Mouse (Mus musculus): Measurements from ENCODE around the gene Col2a1.

The Col2a1 gene

DNA sequence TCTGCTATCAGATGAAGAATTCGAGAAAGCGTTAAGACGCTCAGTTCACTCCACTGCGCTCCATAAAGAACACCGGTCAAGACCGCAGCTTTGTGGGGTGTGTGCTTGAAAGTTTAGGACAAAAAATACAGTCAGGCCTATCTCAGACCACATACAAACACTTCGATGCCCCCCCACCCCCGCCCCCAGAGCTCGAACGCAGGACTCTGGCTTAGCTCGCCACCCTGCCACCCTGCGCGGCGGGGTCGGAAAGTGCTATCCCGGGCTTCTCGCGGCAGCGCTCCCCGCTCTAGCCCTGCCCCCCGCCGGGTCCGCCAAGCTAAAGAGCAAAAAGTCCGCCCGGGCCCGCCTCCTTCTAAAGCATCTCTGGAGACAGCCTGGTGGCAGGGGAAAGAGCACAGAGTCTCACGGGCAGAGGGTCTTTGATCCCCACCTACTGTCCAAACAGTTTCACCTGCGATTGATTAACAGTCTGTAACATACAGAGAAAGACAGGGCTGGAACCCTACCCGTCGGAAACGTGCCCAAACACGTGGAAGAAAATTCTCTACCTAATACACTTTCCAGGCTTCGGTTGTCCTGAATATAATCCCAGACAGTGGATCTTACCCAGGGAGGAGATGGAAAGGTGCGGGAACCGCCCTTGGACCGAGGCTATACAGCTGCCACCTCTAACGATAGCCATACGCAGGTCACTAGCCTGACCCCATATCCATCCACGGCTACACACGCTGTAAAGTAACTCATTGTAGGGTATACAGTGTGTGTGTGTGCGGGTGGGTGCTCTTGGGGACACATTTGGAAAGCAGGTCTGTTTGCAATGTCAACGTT lies 1.3 kb downstream of the Col2a1 start:
- no peak for DNase-seq (ENCODE audit: low spot score in 2 of 2)

DNA sequence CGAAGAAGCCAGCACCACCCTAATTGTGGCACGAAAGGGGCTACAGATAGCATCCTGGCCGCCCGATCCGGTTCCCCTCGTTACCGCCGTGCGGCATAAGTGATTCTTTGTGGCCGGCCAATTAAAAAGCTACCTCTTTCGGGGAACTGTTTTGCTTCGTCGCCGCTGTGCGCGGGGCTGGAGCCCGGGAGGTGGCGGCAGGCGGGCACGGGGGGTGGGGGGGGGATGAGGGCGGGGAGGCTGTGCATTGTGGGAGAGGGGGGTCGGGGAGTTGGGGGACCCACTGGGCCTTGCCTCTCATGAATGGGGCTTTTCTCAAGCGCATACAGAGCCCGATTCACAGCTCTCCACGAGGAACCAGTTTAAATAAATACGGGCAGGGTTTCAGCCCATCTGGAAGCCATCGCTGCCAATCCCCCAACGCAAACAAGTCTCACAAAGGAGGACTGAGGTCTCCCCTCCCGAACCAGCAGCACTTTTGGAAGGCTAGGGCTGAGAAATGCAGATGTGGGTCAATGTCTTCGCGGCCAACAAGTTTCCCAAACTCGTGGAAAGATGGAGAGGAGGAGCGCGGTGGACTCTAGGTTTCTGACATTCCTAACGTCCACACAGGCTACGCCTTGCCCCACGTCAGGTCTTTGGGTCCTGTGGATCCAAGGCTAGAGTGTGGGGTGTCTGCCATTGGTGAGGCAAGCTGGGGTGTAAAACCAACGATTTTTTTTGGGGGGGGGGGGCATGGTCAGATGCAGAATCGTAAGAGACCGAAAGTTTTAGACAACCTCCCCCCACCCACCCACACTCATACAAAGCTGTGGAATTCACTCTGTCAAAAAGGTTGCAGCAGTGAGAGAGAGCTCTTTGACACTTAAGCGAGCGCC lies 2.1 kb downstream of the Col2a1 start:
- peak in 1 of 2 experiments; percentile 12 for DNase-seq (ENCODE audit: low spot score in 2 of 2)

DNA sequence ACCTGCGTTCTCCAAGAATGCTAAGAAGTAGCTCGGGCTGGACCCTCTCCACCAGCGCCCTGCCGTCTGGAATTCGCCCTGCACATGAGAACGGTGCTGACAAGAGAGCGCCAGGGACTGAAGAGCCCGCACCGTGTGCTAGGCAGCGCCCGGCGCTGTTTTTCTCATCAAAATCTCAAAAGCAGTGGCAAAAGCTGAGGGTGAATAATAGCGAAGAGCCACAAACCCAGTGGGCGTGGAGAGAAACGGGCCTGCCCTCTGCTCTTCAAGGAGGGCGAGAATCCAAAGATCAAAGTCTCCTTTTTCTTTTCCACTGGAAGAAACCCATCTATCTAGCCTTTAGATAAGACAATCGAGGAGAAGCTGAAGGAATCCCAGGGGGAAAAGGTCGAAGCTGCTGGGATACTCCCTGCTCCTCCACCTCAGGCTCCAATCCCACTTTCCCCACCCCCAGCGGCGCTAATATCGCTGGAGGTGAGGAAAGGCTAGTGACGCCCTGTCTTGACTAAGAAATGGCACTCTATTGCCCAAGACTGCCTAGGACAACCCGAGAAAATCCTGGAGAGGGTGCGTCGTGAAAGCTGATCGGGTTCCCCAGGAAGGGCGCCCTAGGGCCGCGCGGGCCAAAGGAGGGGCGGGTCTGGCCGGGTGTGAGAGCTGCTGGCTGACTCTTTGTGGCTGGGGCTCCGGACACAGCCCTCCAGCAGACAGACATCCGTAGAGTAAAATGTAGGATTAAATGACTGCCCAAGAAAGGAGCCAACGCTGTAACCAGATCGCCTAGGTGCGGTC lies 3.0 kb downstream of the Col2a1 start:
- no peak for DNase-seq (ENCODE audit: low spot score in 2 of 2)

DNA sequence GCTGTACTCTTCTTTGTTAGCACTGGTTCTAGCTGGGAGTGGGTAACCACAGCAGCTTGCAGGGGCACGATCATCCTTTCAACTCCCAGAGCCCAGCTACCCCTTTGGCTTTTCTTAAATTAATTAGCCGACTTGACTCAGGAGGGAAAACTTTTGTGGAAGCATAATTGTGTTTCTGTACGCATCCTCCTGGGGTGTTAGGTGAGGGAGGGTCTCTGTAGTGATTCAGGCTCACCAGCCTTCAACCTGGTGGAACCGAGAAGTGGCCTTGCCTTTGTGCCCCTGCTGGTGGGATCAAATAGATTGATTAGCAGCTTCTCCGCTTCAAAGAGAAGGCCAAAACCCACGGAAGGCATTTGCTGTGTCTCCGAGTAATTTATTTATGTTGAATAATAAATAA lies 4.5 kb downstream of the Col2a1 start:
- DNase-seq (ENCODE audit: low spot score in 2 of 2): no peak

DNA sequence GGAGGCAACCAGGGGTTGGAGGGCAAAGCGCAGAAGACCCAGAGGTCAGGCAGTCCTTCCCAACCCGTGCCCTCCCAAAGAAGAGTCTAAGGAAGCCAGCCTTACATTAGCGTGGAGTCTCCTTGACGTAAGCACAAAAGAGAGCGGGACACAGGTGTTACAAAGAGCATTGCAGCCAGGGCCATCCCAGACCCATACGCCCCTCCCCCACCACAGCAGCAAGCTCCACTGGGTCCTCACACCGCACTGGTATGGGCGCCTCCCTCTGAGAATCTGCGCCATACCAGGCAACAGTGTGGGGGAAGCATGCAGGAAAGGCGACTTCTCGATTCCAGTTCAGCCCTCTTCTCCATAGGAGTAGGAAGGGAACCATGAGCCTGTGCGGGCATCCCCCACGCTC lies 4.9 kb downstream of the Col2a1 start:
- DNase-seq (ENCODE audit: low spot score in 2 of 2): no peak

DNA sequence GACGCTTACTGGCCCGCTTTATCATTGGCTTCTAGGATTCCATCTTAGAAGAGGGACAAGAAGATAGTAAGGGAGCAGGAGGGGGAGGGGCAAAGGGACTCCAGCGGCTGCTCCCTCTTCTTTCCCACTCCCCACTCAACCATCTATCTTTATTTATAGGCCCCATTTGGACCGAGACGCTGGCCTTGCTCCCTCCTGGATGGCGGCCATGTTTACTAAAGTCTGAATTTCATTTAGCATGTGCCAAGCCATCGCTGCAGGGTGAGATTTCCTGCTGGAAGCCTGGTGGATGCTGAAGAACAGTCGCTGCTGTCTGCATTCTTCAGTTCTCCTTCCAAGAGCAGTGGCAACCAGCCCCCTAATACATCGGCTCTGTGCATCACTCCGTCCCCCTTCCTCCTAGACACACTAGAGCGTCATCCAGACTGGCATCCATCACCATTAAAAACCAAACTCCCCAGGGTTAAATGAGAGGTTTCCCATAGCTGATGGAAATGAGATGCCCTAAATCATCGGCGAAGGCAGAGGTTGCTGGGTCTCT lies 7.7 kb downstream of the Col2a1 start:
- peak in 1 of 2 experiments; percentile 40 for DNase-seq (ENCODE audit: low spot score in 2 of 2)

DNA sequence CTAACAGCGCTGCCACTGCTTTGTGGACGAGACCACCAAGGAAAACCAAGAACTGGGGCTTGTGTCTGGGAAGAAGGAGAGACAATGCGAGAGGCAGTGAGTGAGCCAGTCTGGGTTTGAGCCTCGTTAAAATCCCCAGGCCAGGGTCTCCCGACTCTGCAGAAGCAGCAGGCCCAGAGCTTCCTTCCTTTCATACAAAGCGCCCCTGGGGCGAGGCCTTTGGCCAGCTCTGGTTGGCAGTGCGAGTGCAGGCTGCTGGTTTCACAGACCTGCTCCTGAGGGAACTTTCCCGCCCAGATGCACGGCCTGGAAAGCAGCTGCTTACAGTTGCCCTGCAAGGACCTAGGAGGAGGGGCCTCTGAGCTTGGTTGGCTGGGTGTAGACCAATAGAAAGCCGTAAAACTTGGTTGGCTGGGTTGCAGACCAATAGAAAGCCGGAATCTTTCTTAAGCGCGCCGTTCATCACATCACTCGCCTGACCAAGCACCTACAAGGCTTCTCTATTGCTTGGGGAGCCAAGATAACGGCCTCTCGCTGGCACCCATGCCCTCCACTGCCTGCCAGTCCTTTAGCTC lies 11.7 kb downstream of the Col2a1 start:
- peak; percentile 63 to 82 for DNase-seq (ENCODE audit: low spot score in 2 of 2)

DNA sequence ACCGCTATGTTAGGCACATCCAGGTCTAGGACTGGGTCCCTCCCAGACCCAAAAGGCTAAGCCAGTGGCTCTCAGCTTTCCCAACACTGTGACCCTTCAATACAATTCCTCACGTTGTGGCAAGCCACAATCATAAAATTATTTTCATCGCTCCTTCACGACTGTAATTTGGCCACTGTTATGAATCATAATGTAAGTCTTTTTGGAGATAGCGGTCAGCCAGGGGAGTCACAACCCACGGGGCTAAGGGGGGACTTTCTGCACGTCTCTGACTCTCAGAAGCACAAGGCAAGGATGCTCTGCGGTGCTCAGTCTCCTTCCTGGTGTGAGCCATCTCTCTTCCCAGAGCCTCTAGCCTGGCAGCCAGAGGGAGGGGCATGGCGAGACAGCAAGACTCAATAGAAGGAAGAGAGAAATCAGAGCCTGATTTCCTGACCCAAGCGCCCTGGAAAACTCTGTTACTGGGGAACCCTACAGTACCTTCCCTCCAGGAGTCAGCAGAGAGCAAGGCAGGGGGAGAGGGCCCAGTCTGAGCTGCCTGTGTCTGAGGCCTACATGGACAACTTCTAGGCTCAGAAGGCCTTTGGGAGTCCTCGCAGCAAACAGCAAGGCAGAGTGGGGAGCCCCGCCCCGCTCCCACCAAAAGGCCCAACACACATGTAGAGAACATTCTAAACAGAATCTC lies 12.3 kb downstream of the Col2a1 start:
- DNase-seq (ENCODE audit: low spot score in 2 of 2): no peak

DNA sequence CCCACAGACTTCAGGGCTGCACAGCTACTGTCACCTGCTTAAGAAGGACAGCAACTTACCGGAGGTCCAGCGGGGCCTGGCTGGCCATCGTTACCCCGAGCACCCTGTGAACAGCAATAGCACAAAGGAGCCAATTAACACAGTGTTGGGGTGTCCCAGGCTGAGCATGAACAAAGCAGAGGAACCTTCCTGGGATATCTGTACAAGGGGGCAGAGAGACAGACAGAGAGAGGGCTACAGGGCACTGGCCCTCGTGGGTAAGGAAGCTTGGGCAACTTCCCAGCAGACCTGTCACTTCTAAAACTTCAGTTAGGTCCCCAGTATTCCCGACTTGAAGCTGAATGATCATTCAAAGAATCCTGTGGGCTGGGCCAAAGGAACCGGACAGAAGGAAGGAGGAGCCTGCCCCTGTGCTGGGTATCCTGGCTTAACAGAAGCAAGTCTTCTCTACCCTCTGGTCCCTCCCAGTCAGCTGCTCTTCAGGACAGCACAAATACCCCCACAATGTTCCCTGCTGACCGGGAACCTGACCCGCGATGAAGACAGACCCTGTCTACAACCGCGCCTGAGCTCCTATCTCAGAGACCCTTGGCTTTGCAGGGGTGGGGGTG lies 13.1 kb downstream of the Col2a1 start:
- no peak for DNase-seq (ENCODE audit: low spot score in 2 of 2)

DNA sequence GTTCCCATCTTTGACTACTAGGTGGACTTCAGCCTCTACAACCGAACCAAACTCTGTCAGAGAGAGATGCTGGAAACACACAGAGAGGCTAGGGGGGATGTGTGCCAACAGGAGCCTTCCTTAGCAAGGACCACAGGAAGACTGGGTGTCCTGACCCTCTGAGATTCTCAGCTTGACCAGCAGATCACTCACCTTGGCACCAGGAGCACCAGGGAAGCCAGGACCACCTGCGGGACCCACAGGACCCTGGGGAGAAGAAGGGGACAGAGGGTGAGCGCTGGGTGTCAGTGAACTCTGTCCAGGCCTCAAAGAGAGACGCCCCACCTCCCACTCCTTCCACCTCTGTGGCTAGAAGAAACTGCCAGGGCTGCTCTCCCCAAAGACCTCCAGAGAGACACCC lies 13.8 kb downstream of the Col2a1 start:
- no peak for DNase-seq (ENCODE audit: low spot score in 2 of 2)

DNA sequence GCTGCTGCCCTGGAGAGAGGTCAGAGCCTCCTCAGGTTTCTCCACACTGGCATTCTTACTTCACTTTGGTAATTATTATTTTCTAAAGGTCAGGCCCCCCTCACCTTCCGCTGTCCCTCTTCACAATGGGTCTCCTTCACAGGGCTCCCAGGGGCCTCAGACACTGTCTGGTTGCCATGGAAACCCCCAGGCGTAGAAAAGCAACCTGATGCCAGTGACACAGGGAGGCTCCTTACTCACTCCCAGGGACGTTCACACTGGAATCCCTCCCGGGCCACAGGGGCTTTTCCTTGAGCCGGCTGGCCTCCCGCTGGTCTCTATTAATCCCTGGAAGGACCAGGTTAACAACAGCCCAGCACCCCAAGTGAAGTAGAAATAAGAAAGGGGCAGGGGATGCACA lies 14.4 kb downstream of the Col2a1 start:
- no peak for DNase-seq (ENCODE audit: low spot score in 2 of 2)

DNA sequence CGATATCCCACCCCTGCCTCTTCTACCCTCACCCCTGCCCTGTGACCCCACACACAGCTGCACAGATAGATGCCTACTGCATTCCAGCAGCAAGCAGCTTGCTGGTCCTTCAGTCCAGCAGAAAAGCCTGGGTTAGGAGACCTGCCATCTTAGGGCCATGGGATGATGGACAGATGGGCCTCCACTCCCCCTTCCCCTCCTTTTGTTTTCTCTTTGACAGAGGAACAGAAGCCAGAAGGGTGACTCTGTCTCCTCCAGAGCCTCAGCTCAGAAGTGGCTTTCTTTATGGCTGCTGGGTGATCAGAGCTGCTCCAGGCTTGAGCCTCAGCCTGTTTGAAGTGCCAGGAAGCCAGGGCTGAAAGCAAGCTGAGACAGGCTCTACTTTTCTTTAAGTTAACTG lies 15.0 kb downstream of the Col2a1 start:
- DNase-seq (ENCODE audit: low spot score in 2 of 2): no peak

DNA sequence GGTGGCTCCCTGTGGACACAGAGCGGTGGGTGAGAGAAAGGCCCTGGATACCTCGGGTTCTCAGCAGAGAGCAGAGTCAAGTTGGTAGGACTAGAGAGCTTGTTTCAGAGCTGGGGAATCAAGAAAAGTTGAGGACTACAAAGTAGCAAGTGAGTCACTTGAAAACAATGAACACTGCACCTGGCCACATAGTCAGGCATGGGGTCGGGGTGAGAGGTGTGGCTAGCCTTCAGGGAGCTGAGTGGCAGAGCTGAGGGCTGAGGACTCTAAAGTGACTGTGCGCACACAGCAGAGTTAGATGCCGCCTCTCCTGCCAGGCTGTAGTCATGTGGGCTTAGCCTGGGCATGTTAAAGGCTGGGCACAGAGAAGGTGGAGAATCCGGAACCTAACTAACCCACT lies 22.9 kb downstream of the Col2a1 start:
- DNase-seq (ENCODE audit: low spot score in 2 of 2): no peak

DNA sequence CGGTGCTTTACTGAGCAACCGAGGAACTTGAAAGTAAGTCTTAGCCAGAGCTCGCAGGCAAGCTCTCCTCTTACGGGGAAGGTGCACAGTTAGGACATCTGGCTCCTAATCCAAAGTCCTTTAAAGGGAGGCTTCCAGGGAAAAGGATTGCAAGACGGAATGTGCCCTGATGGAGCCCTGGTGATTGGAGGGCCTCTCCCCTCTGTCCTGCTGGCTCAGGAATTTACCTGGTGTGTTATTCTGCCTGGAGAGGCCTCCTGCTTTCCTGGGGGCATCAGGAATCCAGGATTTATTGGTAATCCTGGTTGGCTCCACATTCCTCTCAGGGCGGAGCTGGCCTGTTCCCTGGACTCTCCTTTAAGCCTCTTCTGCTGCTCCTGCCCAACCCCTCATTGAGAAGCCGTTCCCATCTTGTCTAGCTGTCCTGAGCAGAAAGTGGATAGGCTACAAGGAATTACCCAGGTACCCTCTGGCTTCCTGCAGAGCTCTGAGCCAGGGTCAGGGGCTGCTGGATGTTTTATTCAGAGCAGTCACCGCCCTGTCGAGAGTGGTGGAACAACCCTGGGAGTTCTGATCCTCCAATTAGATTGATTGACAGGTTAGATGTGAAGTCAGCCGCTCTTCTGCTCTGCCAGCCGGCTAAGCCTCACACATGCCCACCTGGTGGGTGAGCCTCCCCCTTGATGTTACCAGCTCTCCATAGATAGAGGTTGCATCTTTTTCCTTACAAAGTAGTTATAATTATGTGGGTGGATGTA lies 31.1 kb downstream of the Col2a1 start:
- DNase-seq (ENCODE audit: low spot score in 2 of 2): no peak

DNA sequence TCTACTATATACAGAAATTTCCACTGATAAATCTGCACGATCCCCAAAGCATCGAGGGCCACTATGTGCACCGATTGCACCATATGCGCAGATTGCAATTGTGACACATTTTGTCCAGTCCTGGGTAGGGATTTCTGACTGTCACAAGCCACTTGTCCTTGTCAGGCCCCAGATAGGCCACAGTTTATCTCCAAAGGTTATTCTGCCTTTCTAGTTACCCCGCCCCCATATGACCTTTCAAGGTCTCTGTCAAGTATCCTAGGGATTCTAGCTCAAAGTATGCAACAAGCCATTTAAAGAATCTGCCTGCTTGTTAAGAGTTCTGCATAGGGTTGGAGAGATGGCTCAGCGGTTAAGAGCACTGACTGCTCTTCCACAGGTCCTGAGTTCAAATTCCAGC lies 31.9 kb downstream of the Col2a1 start:
- no peak for DNase-seq (ENCODE audit: low spot score in 2 of 2)

DNA sequence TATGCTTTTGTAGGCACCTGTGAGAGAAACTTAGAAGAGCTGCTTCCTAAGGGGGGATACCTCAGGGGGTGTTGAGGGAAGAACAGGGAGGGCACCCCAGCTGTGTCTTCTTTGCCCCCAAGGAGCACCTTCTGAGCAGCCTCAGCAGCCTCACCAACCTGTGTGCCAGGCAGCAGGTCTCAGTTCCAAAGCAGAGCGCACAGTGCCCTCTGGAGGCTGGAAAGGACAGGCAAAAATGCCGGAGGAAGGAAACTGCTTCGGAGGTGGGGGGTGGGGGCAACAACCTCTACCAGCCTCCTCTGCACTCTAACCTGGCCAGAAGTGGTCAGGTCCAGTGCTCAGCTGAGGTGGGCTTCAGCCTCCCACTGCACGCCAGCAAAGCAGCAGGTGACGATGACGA lies 34.2 kb downstream of the Col2a1 start:
- no peak for DNase-seq (ENCODE audit: low spot score in 2 of 2)

DNA sequence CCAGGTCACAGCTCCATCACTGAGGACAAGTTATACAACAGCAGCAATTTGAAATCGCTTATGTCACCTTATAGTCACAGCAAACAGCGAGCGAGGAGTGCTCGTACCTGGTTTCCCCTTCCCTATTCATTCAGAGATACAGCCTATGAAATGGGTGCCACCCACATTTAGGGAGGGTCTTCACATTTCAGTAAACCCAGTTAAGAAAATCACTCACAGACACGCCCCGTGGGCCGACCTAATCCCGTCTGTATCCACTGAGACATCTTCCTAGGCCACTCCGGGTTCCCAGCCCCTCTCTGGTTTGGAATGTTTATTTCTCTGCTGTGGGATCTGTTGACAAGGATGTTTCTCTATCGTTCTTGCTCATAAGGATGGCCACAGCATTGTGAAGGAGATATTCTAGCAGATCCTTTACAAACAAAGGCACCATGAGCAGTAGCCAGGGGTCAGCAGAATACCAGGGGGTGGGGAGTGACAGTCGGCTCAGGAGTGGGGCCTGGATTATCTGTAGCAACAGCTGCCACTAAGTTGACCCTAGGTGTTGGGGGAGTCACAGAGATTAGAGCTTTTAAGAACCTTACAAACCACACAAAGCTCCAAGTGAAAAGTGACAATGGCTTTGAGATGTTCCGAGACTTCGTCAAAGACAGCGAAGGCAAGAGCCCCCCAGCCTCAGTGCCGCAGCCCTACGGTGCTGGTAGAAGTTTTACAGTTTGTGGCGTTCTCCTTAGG lies 39.0 kb downstream of the Col2a1 start:
- DNase-seq (ENCODE audit: low spot score in 2 of 2): no peak

DNA sequence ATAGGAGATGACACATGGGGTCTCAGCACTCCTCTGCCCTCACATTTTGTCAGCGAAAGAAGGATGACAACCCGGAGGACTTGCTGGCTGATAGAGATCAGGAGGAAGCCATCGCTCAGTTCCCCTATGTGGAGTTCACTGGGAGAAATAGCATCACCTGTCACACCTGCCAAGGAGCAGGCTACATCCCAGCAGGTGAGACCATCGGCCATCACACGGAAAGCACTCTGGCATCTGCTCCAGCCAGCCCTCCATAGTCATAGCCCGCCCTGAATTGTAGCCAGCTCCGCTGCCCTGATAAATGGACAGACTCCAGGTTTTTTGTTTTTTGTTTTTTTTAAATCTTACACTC lies 39.7 kb downstream of the Col2a1 start:
- no peak for DNase-seq (ENCODE audit: low spot score in 2 of 2)

Data from frontal cortex, postnatal 36 days (tissue).